Mouse (Mus musculus) C2C12 (cell line): ENCODE results near the gene Ier3. TPM values are rescaled to one million over a fixed set of nuclear protein-coding genes. Genes with fewer than 3 reads are reported as not detected.

Experiments used
- H3K27me3 ChIP-seq: one replicate; pipeline ENCODE4 v1.6.1; 2011; ENCODE audit not compliant: control insufficient read depth, insufficient read depth, insufficient read length
- H3K36me3 ChIP-seq: one replicate; pipeline ENCODE4 v1.6.1; 2011; ENCODE audit not compliant: control insufficient read depth, insufficient read depth
- H3K4me3 ChIP-seq: one replicate; pipeline ENCODE4 v1.5.1; 2011; ENCODE audit warnings: mild to moderate bottlenecking, control low read depth; ENCODE audit not compliant: poor library complexity, insufficient read depth, severe bottlenecking
- H3K79me2 ChIP-seq: one replicate; pipeline ENCODE4 v1.6.1; 2011; ENCODE audit not compliant: control insufficient read depth, insufficient read depth
- H3K79me3 ChIP-seq: one replicate; pipeline ENCODE4 v1.6.1; 2011; ENCODE audit warnings: low read depth, control low read depth
- H3ac ChIP-seq: one replicate; pipeline ENCODE3; 2011; ENCODE audit warnings: low read depth; ENCODE audit not compliant: control insufficient read depth, insufficient read length
- CEBPB ChIP-seq: IDR thresholded peaks from one replicate; pipeline ENCODE4 v1.6.1; 2011; ENCODE audit warnings: low read depth, mild to moderate bottlenecking, control low read depth, moderate library complexity
- CTCF ChIP-seq: IDR thresholded peaks from one replicate; pipeline ENCODE4 v1.5.1; 2011; ENCODE audit not compliant: control insufficient read depth, insufficient read depth, insufficient read length
- FOSL1 ChIP-seq: IDR thresholded peaks from one replicate; pipeline ENCODE4 v1.8.0; 2011; ENCODE audit warnings: mild to moderate bottlenecking, low read length; ENCODE audit not compliant: poor library complexity, insufficient read depth, severe bottlenecking
- MAX ChIP-seq: IDR thresholded peaks from one replicate; pipeline ENCODE4 v1.6.1; 2011; ENCODE audit warnings: mild to moderate bottlenecking, control low read depth
- MYOD1 ChIP-seq: IDR thresholded peaks from one replicate; pipeline ENCODE4 v1.6.1; 2011; ENCODE audit warnings: low read depth; ENCODE audit not compliant: control insufficient read depth, insufficient read length
- MYOG ChIP-seq: IDR thresholded peaks from one replicate; pipeline ENCODE4 v1.6.1; 2011; ENCODE audit not compliant: control insufficient read depth, insufficient read length; ENCODE audit errors: extremely low read depth
- USF1 ChIP-seq: IDR thresholded peaks from one replicate; pipeline ENCODE4 v1.6.1; 2011; ENCODE audit warnings: low read depth, mild to moderate bottlenecking, control low read depth, moderate library complexity
- polyA plus RNA-seq: library from polyadenylated mRNA; unstranded; fragments of >200 nt; fragmentation: generic; extraction: Trizol; gene quantifications from one replicate; pipeline ENCODE4 v1.2.1, GENCODE M21; 2012; ENCODE audit warnings: missing spikeins

The Ier3 gene
- polyA plus RNA-seq, 1 experiment: 55.2 TPM

GRCm38 (mm10) chr17:35866281-35866831 is 44.9 kb downstream of the Ier3 start:
- Histone ChIP-seq H3K79me3 (peaks cover 47% of the 10 kb centered on the region), H3ac (peak overlapping the region; percentile 88), H3K4me3 (peak overlapping the region; percentile 92), H3K36me3 (peaks cover 31% of the 10 kb centered on the region), H3K27me3 (no peaks in the 10 kb centered on the region), H3K79me2 (peaks cover 76% of the 10 kb centered on the region)
- TF ChIP-seq CTCF: no peak
- no peak for TF ChIP-seq MYOG
- TF ChIP-seq CEBPB: no peak
- TF ChIP-seq USF1: no peak
- TF ChIP-seq FOSL1: no peak
- no peak for TF ChIP-seq MYOD1

- Histone ChIP-seq H3K27me3 (no peaks in the 10 kb centered on the region), H3ac (peak overlapping the region; percentile 88), H3K36me3 (peaks cover 38% of the 10 kb centered on the region), H3K79me2 (peaks cover 85% of the 10 kb centered on the region), H3K4me3 (peak overlapping the region; percentile 92), H3K79me3 (peaks cover 54% of the 10 kb centered on the region)
- TF ChIP-seq CTCF: peak; percentile 8
- TF ChIP-seq FOSL1: no peak
These were observed 45.7 kb downstream of the Ier3 start for GRCm38 (mm10) chr17:35866911-35867890.

GRCm38 (mm10) chr17:35868165-35868820 is 46.8 kb downstream of the Ier3 start:
- H3K79me3 ChIP-seq: peaks cover 62% of the 10 kb centered on the region
- H3K36me3 ChIP-seq: peaks cover 48% of the 10 kb centered on the region
- peak overlapping the region; percentile 61 for H3ac ChIP-seq
- no peaks in the 10 kb centered on the region for H3K27me3 ChIP-seq
- H3K79me2 ChIP-seq: peaks cover 93% of the 10 kb centered on the region
- TF ChIP-seq CEBPB (no peak), CTCF (peak; percentile 1)
- peak overlapping the region; percentile 92 for H3K4me3 ChIP-seq

- Histone ChIP-seq H3K27me3 (no peaks in the 10 kb centered on the region), H3K36me3 (peaks cover 55% of the 10 kb centered on the region), H3ac (peak overlapping the region; percentile 61), H3K79me2 (peaks cover 93% of the 10 kb centered on the region), H3K79me3 (peaks cover 67% of the 10 kb centered on the region), H3K4me3 (peak overlapping the region; percentile 92)
- TF ChIP-seq MYOD1 (no peak), CTCF (no peak), CEBPB (no peak), USF1 (no peak), MYOG (no peak), MAX (no peak), FOSL1 (no peak)
These were observed 47.5 kb downstream of the Ier3 start for GRCm38 (mm10) chr17:35868961-35869345.

- Histone ChIP-seq H3K79me2 (peaks cover 93% of the 10 kb centered on the region), H3K4me3 (peak overlapping the region; percentile 92), H3ac (peak overlapping the region; percentile 73), H3K27me3 (no peaks in the 10 kb centered on the region), H3K36me3 (peaks cover 60% of the 10 kb centered on the region), H3K79me3 (peaks cover 73% of the 10 kb centered on the region)
- no peak for TF ChIP-seq MAX
These were observed 48.0 kb downstream of the Ier3 start for GRCm38 (mm10) chr17:35869346-35870067.
